Mouse (Mus musculus): ENCODE data around the gene Klra1. TPM values are rescaled to one million over a fixed set of nuclear protein-coding genes. Genes with fewer than 3 reads are reported as not detected.

The Klra1 gene
- not detected for total RNA-seq (2023)

GRCm38 (mm10) chr6:130386750-130387149, at the start of gene Klra1:
Gene Klra1 (minus strand): TSS chr6:130386874.

GRCm38 (mm10) chr6:130337411-130337810, 49.3 kb downstream of the Klra1 start, which contains the start of gene Klra3:
Gene Klra3 (minus strand): TSS chr6:130337574.

Other genes starting within 250 kb of the Klra1 start
- not detected for gene Klra9, start 193.8 kb downstream of the Klra1 start, total RNA-seq (2023)
- 1 to 10 TPM in 1 of 2 experiments, not detected in 1; 2.1 TPM for gene Klra7, start 153.6 kb downstream of the Klra1 start, total RNA-seq (2023)
- gene Klra10, start 104.9 kb downstream of the Klra1 start, total RNA-seq (2023), result 1 to 10 TPM in 1 of 2 experiments, not detected in 1; 1.2 TPM
- under 1 TPM in 1 of 2 experiments, not detected in 1; 0.59 TPM for gene Klra3, start 49.3 kb downstream of the Klra1 start, total RNA-seq (2023)

Measured in T-cell, adult 66 days (primary cell).